Mouse (Mus musculus): ENCODE results near the gene Tbc1d10a. TPM values are rescaled to one million over a fixed set of nuclear protein-coding genes. Genes with fewer than 3 reads are reported as not detected.
A peak's percentile ranks its signal among the peaks of the same experiment; 100 is the strongest.

The Tbc1d10a gene
- polyA plus RNA-seq, 1 experiment from 2014 or later: 42.3 TPM

Small RNA genes within 50 kb of the gene (microRNA-seq; reads per million reads assigned to microRNA genes)
- 3.8 reads per million, percentile 17 among the genes with 10 or more reads in this experiment for gene Mir3060

Other genes with a start within 250 kb of the Tbc1d10a start
- 81.6 and 84.6 TPM in 2 replicates for gene Pes1, start 222.8 kb upstream of the Tbc1d10a start, polyA plus RNA-seq (2015; fragmentation: Nextera tagmentation; extraction: Ambion mirVana)
- 0.32 and 0.37 TPM in 2 replicates for gene 4930556J24Rik, start 210.0 kb upstream of the Tbc1d10a start, polyA plus RNA-seq (2015; fragmentation: Nextera tagmentation; extraction: Ambion mirVana)
- 4.2 and 4.5 TPM in 2 replicates for gene Gal3st1, start 203.2 kb upstream of the Tbc1d10a start, polyA plus RNA-seq (2015; fragmentation: Nextera tagmentation; extraction: Ambion mirVana)
- 0.09 TPM in 2 replicates for gene Sec14l4, start 155.3 kb upstream of the Tbc1d10a start, polyA plus RNA-seq (2015; fragmentation: Nextera tagmentation; extraction: Ambion mirVana)
- gene Sec14l3, start 121.9 kb upstream of the Tbc1d10a start, polyA plus RNA-seq (2015; fragmentation: Nextera tagmentation; extraction: Ambion mirVana): not detected in 2 replicates
- 6.3 and 7.4 TPM in 2 replicates for gene Mtfp1, start 91.3 kb upstream of the Tbc1d10a start, polyA plus RNA-seq (2015; fragmentation: Nextera tagmentation; extraction: Ambion mirVana)
- 2.5 and 3.5 TPM in 2 replicates for gene Sec14l2, start 63.4 kb upstream of the Tbc1d10a start, polyA plus RNA-seq (2015; fragmentation: Nextera tagmentation; extraction: Ambion mirVana)
- gene Rnf215, start 51.6 kb upstream of the Tbc1d10a start, polyA plus RNA-seq (2015; fragmentation: Nextera tagmentation; extraction: Ambion mirVana): 38.6 and 39.0 TPM in 2 replicates
- gene Ccdc157, start 26.5 kb upstream of the Tbc1d10a start, polyA plus RNA-seq (2015; fragmentation: Nextera tagmentation; extraction: Ambion mirVana): 9.5 and 10.3 TPM in 2 replicates
- gene Sf3a1, start 26.4 kb upstream of the Tbc1d10a start, polyA plus RNA-seq (2015; fragmentation: Nextera tagmentation; extraction: Ambion mirVana): 57.0 and 65.7 TPM in 2 replicates
- 4.5 and 4.7 TPM in 2 replicates for gene Castor1, start 31.4 kb downstream of the Tbc1d10a start, polyA plus RNA-seq (2015; fragmentation: Nextera tagmentation; extraction: Ambion mirVana)
- gene Osm, start 49.6 kb downstream of the Tbc1d10a start, polyA plus RNA-seq (2015; fragmentation: Nextera tagmentation; extraction: Ambion mirVana): 0.06 TPM in 1 of 2 replicates, not detected in the other
- gene Lif, start 70.8 kb downstream of the Tbc1d10a start, polyA plus RNA-seq (2015; fragmentation: Nextera tagmentation; extraction: Ambion mirVana): 0.08 TPM in 2 replicates

All from limb, embryonic 13.5 days (tissue).